11 mouse cellular contexts compared by ENCODE assay signal in genomic region chr2:52607857-52608485, GRCm38 (mm10).
"Had no signal": no experiment of that assay in that cellular context is flagged by ENCODE, and none has a peak within 500 bp of the region (broad histone marks: within the 10 kb centered on the region; RNA-seq: fewer than 3 reads in every experiment).

No protein-coding gene starts in this region.

- ATAC-seq: lung, postnatal 0 days had no signal

- H3K4me3 ChIP-seq: limb, embryonic 13.5 days had no signal

- H3K27me3 ChIP-seq: limb, embryonic 13.5 days had no signal

- H3K4me1 ChIP-seq: limb, embryonic 13.5 days had no signal

- H3K36me3 ChIP-seq: limb, embryonic 13.5 days had no signal

- DNase-seq: kidney, adult 9 months; kidney, postnatal 36 days; left cerebral cortex, postnatal 4 days; lung, adult 18-20 months; lung, postnatal 36 days; thymus, postnatal 4 days had no signal

- H3K9me3 ChIP-seq: limb, embryonic 13.5 days had no signal

- H3K27ac ChIP-seq: kidney, postnatal 0 days; limb, embryonic 13.5 days; liver, embryonic 14.5 days; stomach, postnatal 0 days had no signal

- H3K9ac ChIP-seq: limb, embryonic 13.5 days; liver, embryonic 14.5 days had no signal

- H3K4me2 ChIP-seq: limb, embryonic 13.5 days had no signal
